In the genomic region with DNA sequence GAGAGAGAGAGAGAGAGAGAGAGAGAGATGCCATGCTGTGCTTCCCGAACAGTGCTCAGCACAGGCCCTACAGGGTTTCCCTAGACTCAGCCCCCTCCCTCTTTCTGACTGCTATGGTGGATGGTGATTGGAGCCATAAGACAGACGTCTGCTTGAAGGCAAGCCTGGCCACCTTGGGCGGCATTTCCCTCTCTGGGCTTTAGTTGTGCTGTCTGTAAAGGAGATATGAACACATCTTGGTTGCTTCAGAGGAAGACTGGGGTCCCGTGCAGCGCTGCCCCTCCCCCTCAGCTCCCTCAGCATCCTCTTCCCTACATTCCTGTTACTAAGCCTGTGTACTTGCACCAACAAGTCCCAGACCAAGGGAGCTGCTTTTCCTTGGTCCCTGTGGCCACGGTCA, we compare ENCODE assay signal across 21 mouse cellular contexts. TPM values are rescaled to one million over a fixed set of nuclear protein-coding genes. Genes with fewer than 3 reads are reported as not detected.
DNase-seq lines count a peak whose midpoint lies in the region; ATAC-seq lines count a peak whose summit lies in the region.
"Had no signal": no experiment of that assay in that cellular context is flagged by ENCODE, and none has a peak within 500 bp of the region (broad histone marks: within the 10 kb centered on the region; RNA-seq: fewer than 3 reads in every experiment).

No protein-coding gene starts in this region.

- peak; percentile 57 for DNase-seq in forebrain, embryonic 11.5 days (ENCODE audit: low spot score)
- DNase-seq in forebrain, embryonic 14.5 days (ENCODE audit: low spot score): no peak
- peak; percentile 86 for DNase-seq in midbrain, embryonic 11.5 days (ENCODE audit: low spot score, missing footprints)
- DNase-seq in cerebellum, postnatal 25 days: no peak
- DNase-seq in urinary bladder, postnatal 10 days (ENCODE audit: low spot score): no peak
- DNase-seq in right cerebral cortex, postnatal 25 days: no peak
- DNase-seq: cerebellum, postnatal 36 days; forebrain, postnatal 0 days; gastrocnemius, postnatal 10 days; heart, postnatal 10 days; left cerebral cortex, postnatal 4 days; liver, postnatal 0 days; right cerebral cortex, adult 18-20 months; spleen, adult 18-20 months; thymus, adult 18-20 months had no signal

- no peaks in the 10 kb centered on the region for H3K9me3 ChIP-seq in forebrain, embryonic 11.5 days (ENCODE audit: control insufficient read depth, low read length)
- H3K9me3 ChIP-seq in forebrain, embryonic 14.5 days (replicated peaks; ENCODE audit: control insufficient read depth, low read length): no peaks in the 10 kb centered on the region
- H3K9me3 ChIP-seq in midbrain, embryonic 11.5 days (ENCODE audit: control insufficient read depth, low read length): no peaks in the 10 kb centered on the region
- H3K9me3 ChIP-seq in midbrain, embryonic 15.5 days: no peaks in the 10 kb centered on the region
- H3K9me3 ChIP-seq in embryonic facial prominence, embryonic 15.5 days (replicated peaks): no peaks in the 10 kb centered on the region
- H3K9me3 ChIP-seq: hindbrain, embryonic 15.5 days; midbrain, embryonic 13.5 days had no signal

- H3K27me3 ChIP-seq in forebrain, embryonic 11.5 days (ENCODE audit: control insufficient read depth, insufficient read depth, low read length): no peaks in the 10 kb centered on the region
- 0 out of 2 replicates have a peak, but pooled peaks cover 5% of the 10 kb centered on the region for H3K27me3 ChIP-seq in forebrain, embryonic 14.5 days (replicated peaks; ENCODE audit: control insufficient read depth, insufficient read depth, low read length)
- no peaks in the 10 kb centered on the region for H3K27me3 ChIP-seq in midbrain, embryonic 11.5 days (ENCODE audit: control insufficient read depth, insufficient read depth, low read length)
- H3K27me3 ChIP-seq in midbrain, embryonic 15.5 days (replicated peaks): peaks cover 18% of the 10 kb centered on the region
- peaks cover 7% of the 10 kb centered on the region for H3K27me3 ChIP-seq in embryonic facial prominence, embryonic 15.5 days

- peaks cover 24% of the 10 kb centered on the region for H3K4me1 ChIP-seq in forebrain, embryonic 11.5 days (replicated peaks; ENCODE audit: control insufficient read depth, insufficient read depth, low read length)
- H3K4me1 ChIP-seq in forebrain, embryonic 14.5 days (ENCODE audit: control insufficient read depth, insufficient read depth, low read length): peaks cover 20% of the 10 kb centered on the region
- peaks cover 42% of the 10 kb centered on the region for H3K4me1 ChIP-seq in midbrain, embryonic 11.5 days (ENCODE audit: control insufficient read depth, insufficient read depth, low read length)
- peaks cover 23% of the 10 kb centered on the region for H3K4me1 ChIP-seq in midbrain, embryonic 15.5 days
- H3K4me1 ChIP-seq in embryonic facial prominence, embryonic 15.5 days: peaks cover 41% of the 10 kb centered on the region

- no peaks in the 10 kb centered on the region for H3K36me3 ChIP-seq in forebrain, embryonic 11.5 days (ENCODE audit: control insufficient read depth, insufficient read depth, low read length)
- H3K36me3 ChIP-seq in forebrain, embryonic 14.5 days (ENCODE audit: control insufficient read depth, insufficient read depth, low read length): no peaks in the 10 kb centered on the region
- H3K36me3 ChIP-seq in midbrain, embryonic 11.5 days (ENCODE audit: control insufficient read depth, insufficient read depth, low read length): no peaks in the 10 kb centered on the region
- no peaks in the 10 kb centered on the region for H3K36me3 ChIP-seq in midbrain, embryonic 15.5 days (replicated peaks)
- no peaks in the 10 kb centered on the region for H3K36me3 ChIP-seq in embryonic facial prominence, embryonic 15.5 days
- H3K36me3 ChIP-seq: hindbrain, embryonic 15.5 days; midbrain, embryonic 13.5 days had no signal

- ATAC-seq in forebrain, embryonic 11.5 days (replicated peaks; ENCODE audit: low FRiP score): no peak
- no peak for ATAC-seq in forebrain, embryonic 14.5 days
- no peak for ATAC-seq in midbrain, embryonic 11.5 days (ENCODE audit: low FRiP score)
- no peak for ATAC-seq in midbrain, embryonic 15.5 days (replicated peaks)
- ATAC-seq in embryonic facial prominence, embryonic 15.5 days (ENCODE audit: insufficient number of reproducible peaks, low FRiP score, low TSS enrichment, low read depth): no peak
- ATAC-seq: forebrain, postnatal 0 days; intestine, postnatal 0 days; liver, postnatal 0 days had no signal

- WGBS in forebrain, embryonic 11.5 days: 13% methylated on average over 6 of the region's 6 CpGs
- 20% methylated on average over 6 of the region's 6 CpGs for whole genome bisulfite sequencing in forebrain, embryonic 14.5 days
- WGBS in midbrain, embryonic 11.5 days: 18% methylated on average over 6 of the region's 6 CpGs
- WGBS in midbrain, embryonic 15.5 days: 32% methylated on average over 6 of the region's 6 CpGs
- 22% methylated on average over 6 of the region's 6 CpGs for WGBS in embryonic facial prominence, embryonic 15.5 days

- H3K9ac ChIP-seq in forebrain, embryonic 11.5 days (ENCODE audit: low read length): no peak overlapping the region
- no peak overlapping the region for H3K9ac ChIP-seq in forebrain, embryonic 14.5 days (ENCODE audit: low read length)
- no peak overlapping the region for H3K9ac ChIP-seq in midbrain, embryonic 11.5 days (ENCODE audit: low read length)
- no peak overlapping the region for H3K9ac ChIP-seq in midbrain, embryonic 15.5 days
- H3K9ac ChIP-seq in embryonic facial prominence, embryonic 15.5 days: no peak overlapping the region
- H3K9ac ChIP-seq: forebrain, postnatal 0 days; hindbrain, embryonic 15.5 days; liver, postnatal 0 days; midbrain, embryonic 13.5 days had no signal

- H3K4me2 ChIP-seq in forebrain, embryonic 11.5 days (ENCODE audit: low read depth, low read length, severe bottlenecking): no peak overlapping the region
- H3K4me2 ChIP-seq in forebrain, embryonic 14.5 days (ENCODE audit: low read length): no peak overlapping the region
- no peak overlapping the region for H3K4me2 ChIP-seq in midbrain, embryonic 11.5 days
- no peak overlapping the region for H3K4me2 ChIP-seq in midbrain, embryonic 15.5 days
- no peak overlapping the region for H3K4me2 ChIP-seq in embryonic facial prominence, embryonic 15.5 days (replicated peaks)
- H3K4me2 ChIP-seq: hindbrain, embryonic 15.5 days; midbrain, embryonic 13.5 days had no signal

- H3K27ac ChIP-seq in forebrain, embryonic 11.5 days (ENCODE audit: low read depth, low read length): no peak overlapping the region
- no peak overlapping the region for H3K27ac ChIP-seq in forebrain, embryonic 14.5 days (ENCODE audit: low read depth, low read length)
- H3K27ac ChIP-seq in midbrain, embryonic 11.5 days (ENCODE audit: low read depth, low read length): no peak overlapping the region
- no peak overlapping the region for H3K27ac ChIP-seq in midbrain, embryonic 15.5 days
- 0 out of 2 replicates have a peak overlapping the region, but pooled peaks have one; percentile 0 for H3K27ac ChIP-seq in embryonic facial prominence, embryonic 15.5 days (replicated peaks)
- H3K27ac ChIP-seq: hindbrain, embryonic 15.5 days; macrophage; midbrain, embryonic 13.5 days had no signal

- H3K4me3 ChIP-seq in forebrain, embryonic 11.5 days (ENCODE audit: low read depth, low read length): no peak overlapping the region
- H3K4me3 ChIP-seq in forebrain, embryonic 14.5 days (ENCODE audit: low read depth, low read length): no peak overlapping the region
- H3K4me3 ChIP-seq in midbrain, embryonic 11.5 days (ENCODE audit: low read depth, low read length): no peak overlapping the region
- H3K4me3 ChIP-seq in midbrain, embryonic 15.5 days: no peak overlapping the region
- H3K4me3 ChIP-seq in embryonic facial prominence, embryonic 15.5 days (replicated peaks): no peak overlapping the region
- H3K4me3 ChIP-seq: hindbrain, embryonic 15.5 days; midbrain, embryonic 13.5 days had no signal

RNA-seq across cellular contexts. Expression of gene Slc2a1, which starts 33.9 kb away (rescaled TPM):
- 171 and 181 TPM in 2 replicates for polyA plus RNA-seq in forebrain, embryonic 11.5 days (2014; fragmentation: Nextera tagmentation; extraction: Ambion mirVana)
- polyA plus RNA-seq in forebrain, embryonic 14.5 days (2014; fragmentation: Nextera tagmentation; extraction: Ambion mirVana): 85.3 and 96.7 TPM in 2 replicates
- polyA plus RNA-seq in midbrain, embryonic 11.5 days (2014; fragmentation: Nextera tagmentation; extraction: Ambion mirVana): 152 and 158 TPM in 2 replicates
- 96.1 and 97.6 TPM in 2 replicates for polyA plus RNA-seq in midbrain, embryonic 15.5 days (2015; fragmentation: Nextera tagmentation; extraction: Ambion mirVana)
- 141 and 160 TPM in 2 replicates for polyA plus RNA-seq in embryonic facial prominence, embryonic 15.5 days (2015; fragmentation: Nextera tagmentation; extraction: Ambion mirVana)

Comparison
In these comparisons a context has a peak if more than half of its experiments do, and no peak if none do; other contexts are left out.
1. DNase-seq: peak in forebrain, embryonic 11.5 days (single experiment) and midbrain, embryonic 11.5 days (single experiment); none in forebrain, embryonic 14.5 days (single experiment), cerebellum, postnatal 25 days (0 of 2), urinary bladder, postnatal 10 days (single experiment) and right cerebral cortex, postnatal 25 days (single experiment).